Mouse (Mus musculus) heart, adult 2 months (tissue): ENCODE data around the gene Sacs. TPM values are rescaled to one million over a fixed set of nuclear protein-coding genes. Genes with fewer than 3 reads are reported as not detected.
"Not testable (repeated sequence)": the region's sequence is repeated elsewhere in the genome, so short reads cannot be mapped to it uniquely, and the experiment has no call there.

Source experiments
- DNase-seq, 2 experiments: peaks; one replicate each; pipeline ENCODE4 v3.0.0; 2021
- H3K27ac ChIP-seq: fragments of 200-600 bp; 2 replicates; pipeline ENCODE4 v1.8.1; 2022
- H3K27me3 ChIP-seq: fragments of 200-500 bp; 2 replicates; pipeline ENCODE4 v1.6.1; 2012; ENCODE audit warnings: mild to moderate bottlenecking, low read length, inconsistent platforms, mixed read lengths; ENCODE audit not compliant: control insufficient read depth, insufficient read depth
- H3K36me3 ChIP-seq: fragments of 200-500 bp; 2 replicates; pipeline ENCODE4 v1.6.1; 2012; ENCODE audit warnings: low read length, inconsistent platforms; ENCODE audit not compliant: control insufficient read depth, insufficient read depth
- H3K4me1 ChIP-seq: fragments of 200-500 bp; 2 replicates; pipeline ENCODE4 v1.6.1; 2011; ENCODE audit warnings: low read length; ENCODE audit not compliant: control insufficient read depth, insufficient read depth
- H3K4me3 ChIP-seq: fragments of 200-600 bp; 2 replicates; pipeline ENCODE4 v1.8.1; 2022
- H3K79me2 ChIP-seq: fragments of 200-500 bp; replicated peaks from 2 replicates; pipeline ENCODE4 v1.6.1; 2012; ENCODE audit warnings: mild to moderate bottlenecking, inconsistent platforms, low read length, moderate library complexity, mixed read lengths; ENCODE audit not compliant: control insufficient read depth, insufficient read depth
- H3K9ac ChIP-seq: fragments of 200-500 bp; 2 replicates; pipeline ENCODE4 v1.6.1; 2012; ENCODE audit warnings: low read depth, mild to moderate bottlenecking, control low read depth, inconsistent platforms, low read length, mixed read lengths
- CTCF ChIP-seq: fragments of 200-600 bp; IDR thresholded peaks from 2 replicates; pipeline ENCODE4 v1.8.1; 2022; ENCODE audit warnings: antibody characterized with exemption, mild to moderate bottlenecking, moderate library complexity
- EP300 ChIP-seq: fragments of 200-500 bp; IDR thresholded peaks from 2 replicates; pipeline ENCODE4 v1.6.1; 2011; ENCODE audit warnings: low read depth, low read length, control low read depth; ENCODE audit not compliant: insufficient read depth
- POLR2A ChIP-seq: fragments of 200-500 bp; IDR thresholded peaks from 2 replicates; pipeline ENCODE4 v1.6.1; 2011; ENCODE audit warnings: mild to moderate bottlenecking, low read depth, low read length, control low read depth; ENCODE audit not compliant: insufficient read depth
- WGBS: fragments of 180-500 bp; shearing (Covaris S2); methylation state at CpG from one replicate; pipeline ENCODE4 v1.1.7; 2018; 5-methylcytosine and 5-hydroxymethylcytosine counted together
- intact Hi-C: fragments of 180-260 bp; cut with DNase I; formaldehyde crosslinking; loops from one replicate; pipeline ENCODE4 v1.15.1; 2025
- polyA plus RNA-seq: library from polyadenylated mRNA; depleted of rRNA; stranded (reverse); fragments of >200 nt; gene quantifications from 2 replicates; pipeline ENCODE4 v1.2.3, GENCODE M21; 2012
- total RNA-seq, 2 experiments: library from RNA; stranded (reverse); gene quantifications; 2 replicates each; pipeline ENCODE4 v1.2.3; 2021

Gene Sacs
- total and polyA plus RNA-seq, 3 experiments, result 3.3 to 25.8 (median 24.2) TPM

DNA sequence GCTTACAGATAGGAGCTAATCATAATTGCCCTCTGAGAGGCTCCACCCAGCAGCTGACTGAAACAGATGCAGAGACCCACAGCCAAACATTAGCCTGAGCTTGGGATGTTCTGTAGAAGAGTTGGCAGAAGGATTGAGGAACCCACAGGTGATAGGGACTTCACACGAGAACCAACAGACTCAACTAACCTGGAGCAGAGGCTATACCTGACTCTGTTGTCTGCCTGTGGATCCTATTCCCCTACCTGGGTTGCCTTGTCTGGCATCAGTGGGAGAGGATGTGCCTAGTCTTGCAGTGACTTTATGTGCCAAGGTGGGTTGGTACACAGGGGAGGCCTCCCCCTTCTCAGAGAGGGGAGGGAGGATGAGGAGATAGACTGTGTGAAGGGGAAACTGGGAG is 5.7 kb upstream of the Sacs start:
- Histone ChIP-seq H3K27ac (no peak overlapping the region), H3K9ac (no peak overlapping the region), H3K27me3 (no peaks in the 10 kb centered on the region), H3K79me2 (no peaks in the 10 kb centered on the region), H3K4me3 (no peak overlapping the region), H3K36me3 (no peaks in the 10 kb centered on the region), H3K4me1 (no peaks in the 10 kb centered on the region)
- 86% methylated on average over 1 of the region's 1 CpGs for WGBS
- TF ChIP-seq POLR2A (no peak), CTCF (no peak), EP300 (no peak)
- intact Hi-C loops, result loop anchor here (10.0 kb wide), 1 partner anchor 162 kb away; no protein-coding TSS in a partner anchor
- DNase-seq, result no peak

DNA sequence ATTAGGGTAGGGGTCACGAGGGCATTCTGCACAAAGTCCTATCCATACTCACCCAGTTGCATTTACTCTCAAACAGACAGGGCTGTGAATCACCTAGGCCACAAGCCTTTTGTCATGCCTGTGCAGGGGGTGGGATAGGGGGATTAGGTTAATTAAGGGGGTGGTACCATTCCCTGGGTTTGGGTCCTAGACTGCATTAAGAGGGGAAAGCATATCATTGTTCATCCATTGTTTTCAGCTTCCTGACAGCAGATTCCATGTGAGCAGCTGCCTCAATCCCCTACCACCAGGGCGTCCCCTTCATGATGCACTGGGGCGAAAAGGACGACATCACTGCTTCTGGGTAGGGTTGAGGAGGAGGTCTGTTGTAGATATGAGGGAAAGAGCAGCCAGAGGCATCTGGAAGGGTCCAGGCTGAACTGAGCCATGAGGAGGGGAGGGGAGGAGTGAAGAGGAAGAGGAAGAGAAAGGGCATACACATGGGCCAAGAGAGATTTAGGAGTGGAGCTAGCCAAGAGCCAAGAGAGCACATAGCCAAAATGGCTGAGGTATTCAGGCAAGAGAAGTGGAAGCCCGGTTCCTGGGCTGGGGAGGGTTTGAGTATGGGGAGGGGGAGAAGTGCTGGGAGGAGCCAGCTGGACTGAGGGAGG is 3.8 kb upstream of the Sacs start:
- WGBS, result 64% methylated on average over 5 of the region's 5 CpGs
- no peak overlapping the region for H3K27ac ChIP-seq
- intact Hi-C loops, result loop anchor here (10.0 kb wide), 1 partner anchor 160 kb away; no protein-coding TSS in a partner anchor
- no peak for DNase-seq
- TF ChIP-seq CTCF, result no peak
- TF ChIP-seq EP300, result no peak
- TF ChIP-seq POLR2A, result no peak
- H3K36me3 ChIP-seq, result no peaks in the 10 kb centered on the region
- H3K4me1 ChIP-seq, result peaks cover 1% of the 10 kb centered on the region
- no peaks in the 10 kb centered on the region for H3K79me2 ChIP-seq
- H3K9ac ChIP-seq, result no peak overlapping the region
- 0 out of 2 replicates have a peak, but pooled peaks cover 1% of the 10 kb centered on the region for H3K27me3 ChIP-seq
- H3K4me3 ChIP-seq, result no peak overlapping the region

DNA sequence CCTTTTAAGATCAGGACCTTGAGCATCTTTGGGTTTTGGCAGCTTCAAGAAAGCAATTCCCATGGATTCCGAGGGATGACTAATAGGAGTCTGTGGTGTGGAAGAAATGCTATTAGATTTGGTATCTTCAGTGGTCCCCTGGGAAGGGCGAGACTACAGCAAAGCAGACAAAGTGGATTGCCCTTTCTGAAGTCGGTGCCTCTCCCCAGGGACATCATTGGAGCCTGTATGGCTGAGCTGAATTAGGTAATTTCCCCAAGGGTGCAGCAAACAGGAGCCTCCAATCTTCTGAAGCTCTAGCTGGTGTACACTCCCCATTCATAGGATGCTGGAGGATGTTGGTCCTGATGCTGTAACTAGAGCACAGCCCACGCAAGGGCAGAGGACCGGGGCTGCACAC is 847 bp upstream of the Sacs start:
- TF ChIP-seq POLR2A, result no peak
- TF ChIP-seq CTCF, result no peak
- TF ChIP-seq EP300, result no peak
- 0 out of 2 replicates have a peak, but pooled peaks cover 1% of the 10 kb centered on the region for H3K27me3 ChIP-seq
- H3K4me1 ChIP-seq, result peaks cover 1% of the 10 kb centered on the region
- no peak overlapping the region for H3K9ac ChIP-seq
- H3K27ac ChIP-seq, result no peak overlapping the region
- peaks cover 2% of the 10 kb centered on the region; the same call in 1 of the 2 replicates for H3K36me3 ChIP-seq
- no peak for DNase-seq
- H3K79me2 ChIP-seq, result no peaks in the 10 kb centered on the region
- intact Hi-C loops, result loop anchor here (10.0 kb wide), 1 partner anchor 157 kb away; no protein-coding TSS in a partner anchor
- 71% methylated on average over 5 of the region's 5 CpGs for WGBS
- H3K4me3 ChIP-seq, result no peak overlapping the region

DNA sequence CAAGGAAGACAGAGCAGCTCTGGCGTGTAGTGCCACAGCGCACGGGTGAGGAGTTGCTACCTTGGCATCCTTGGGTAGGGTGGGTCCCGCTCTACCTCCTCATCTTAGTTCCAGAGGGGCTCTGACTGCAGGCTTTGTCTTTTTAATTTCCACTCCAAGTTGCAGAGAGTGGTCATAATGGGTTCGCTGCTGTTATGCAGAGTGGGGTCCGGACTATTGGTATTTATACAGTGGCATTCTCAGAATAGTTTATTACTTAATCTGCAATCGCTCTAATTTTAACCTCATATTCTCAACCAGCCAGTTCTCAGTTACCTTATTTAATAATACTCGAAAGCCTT is 440 bp downstream of the Sacs start:
- H3K36me3 ChIP-seq, result peaks cover 2% of the 10 kb centered on the region
- H3K27me3 ChIP-seq, result 0 out of 2 replicates have a peak, but pooled peaks cover 1% of the 10 kb centered on the region
- 23% methylated on average over 8 of the region's 8 CpGs for WGBS
- intact Hi-C loops, result loop anchor here (1.0 to 10.0 kb wide), 3 partner anchors 18 to 156 kb away; no protein-coding TSS in a partner anchor
- H3K4me3 ChIP-seq, result peak overlapping the region; percentile 63
- H3K9ac ChIP-seq, result peak overlapping the region; percentile 74
- peaks cover 1% of the 10 kb centered on the region for H3K4me1 ChIP-seq
- TF ChIP-seq POLR2A, result no peak
- no peak for TF ChIP-seq EP300
- TF ChIP-seq CTCF, result no peak
- peak overlapping the region; percentile 78 for H3K27ac ChIP-seq
- DNase-seq, result no peak
- no peaks in the 10 kb centered on the region for H3K79me2 ChIP-seq

DNA sequence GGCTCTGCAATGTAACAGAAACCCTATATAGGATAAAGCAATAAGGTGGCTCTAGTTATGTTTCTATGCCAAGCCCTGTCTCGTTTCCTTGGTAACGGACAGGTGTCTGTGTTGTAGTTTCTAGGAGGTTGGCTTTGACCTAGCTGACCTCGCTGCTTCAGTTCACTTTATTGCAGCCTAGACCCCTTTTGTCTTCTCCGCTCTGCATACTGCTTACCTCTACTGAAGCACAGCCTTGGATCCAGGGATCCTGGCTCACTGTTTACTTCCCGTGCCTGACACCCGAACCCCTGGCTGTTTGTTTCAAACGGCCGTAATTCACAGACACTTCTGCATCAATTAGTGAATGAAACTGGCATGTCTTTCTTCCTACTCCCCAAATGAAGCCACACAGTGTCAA is 5.1 kb downstream of the Sacs start:
- peaks cover 2% of the 10 kb centered on the region for H3K36me3 ChIP-seq
- H3K4me1 ChIP-seq, result peaks cover 1% of the 10 kb centered on the region
- TF ChIP-seq POLR2A (no peak), EP300 (no peak), CTCF (no peak)
- H3K27me3 ChIP-seq, result 0 out of 2 replicates have a peak, but pooled peaks cover 1% of the 10 kb centered on the region
- intact Hi-C loops, result no loop called here
- no peak for DNase-seq
- H3K9ac ChIP-seq, result no peak overlapping the region
- no peak overlapping the region for H3K27ac ChIP-seq
- WGBS, result 88% methylated on average over 8 of the region's 8 CpGs
- no peak overlapping the region for H3K4me3 ChIP-seq
- no peaks in the 10 kb centered on the region for H3K79me2 ChIP-seq

DNA sequence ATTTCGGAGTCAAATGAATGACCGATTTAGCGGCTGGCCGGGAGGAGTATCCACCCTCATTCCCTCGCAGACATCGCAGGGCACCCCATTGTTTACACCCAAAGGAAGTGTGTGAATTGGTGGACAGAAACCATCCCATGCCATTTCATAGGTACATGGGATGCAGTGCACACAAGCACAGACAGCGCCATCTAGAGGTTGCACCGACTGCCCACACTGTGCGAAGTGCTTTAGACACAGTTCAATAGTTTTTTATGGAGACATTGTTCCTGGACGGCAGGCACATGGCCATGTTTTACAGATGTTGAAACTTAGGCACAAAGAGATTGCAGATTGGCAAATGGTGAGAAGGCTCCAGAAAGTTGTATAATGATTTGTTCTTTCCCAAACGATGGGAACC is 5.6 kb downstream of the Sacs start:
- Histone ChIP-seq H3K36me3 (peaks cover 2% of the 10 kb centered on the region), H3K27me3 (no peaks in the 10 kb centered on the region), H3K79me2 (no peaks in the 10 kb centered on the region), H3K9ac (no peak overlapping the region), H3K27ac (no peak overlapping the region), H3K4me3 (no peak overlapping the region), H3K4me1 (peaks cover 1% of the 10 kb centered on the region)
- WGBS, result 45% methylated on average over 11 of the region's 11 CpGs
- no peak for TF ChIP-seq POLR2A
- no peak for TF ChIP-seq EP300
- peak; percentile 61 for TF ChIP-seq CTCF
- DNase-seq, result no peak
- intact Hi-C loops, result no loop called here

DNA sequence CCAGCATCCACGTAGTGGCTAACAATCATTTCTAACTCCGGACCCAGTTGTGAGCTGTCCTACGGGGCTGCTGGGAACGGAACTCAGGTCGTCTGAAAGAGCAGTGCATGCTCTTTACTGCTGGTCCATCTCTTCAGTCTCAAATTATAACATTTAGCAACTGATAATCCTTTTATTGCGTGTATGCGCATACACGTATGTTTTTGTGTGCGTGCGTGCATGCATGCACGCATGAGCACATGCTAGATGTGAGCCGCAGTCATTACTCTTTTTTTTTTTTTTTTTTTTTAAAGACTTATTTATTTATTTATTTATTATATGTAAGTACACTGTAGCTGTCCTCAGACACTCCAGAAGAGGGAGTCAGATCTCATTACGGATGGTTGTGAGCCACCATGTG is 12.2 kb downstream of the Sacs start:
- intact Hi-C loops, H3K4me3 ChIP-seq: not testable (repeated sequence)
- 92% methylated on average over 12 of the region's 13 CpGs for WGBS

More for the DNA sequence above, 12.2 kb downstream of the Sacs start:
- not testable (repeated sequence) for DNase-seq, H3K4me1 ChIP-seq, H3K27me3 ChIP-seq, H3K27ac ChIP-seq, H3K9ac ChIP-seq, H3K36me3 ChIP-seq, H3K79me2 ChIP-seq
